9 mouse cellular contexts compared by ENCODE assay signal in genomic region chr13:81351462-81352155, GRCm38 (mm10).
DNase-seq lines count a peak whose midpoint lies in the region; ATAC-seq and TF ChIP-seq lines count a peak whose summit lies in the region.
"Had no signal": no experiment of that assay in that cellular context is flagged by ENCODE, and none has a peak within 500 bp of the region (broad histone marks: within the 10 kb centered on the region; RNA-seq: fewer than 3 reads in every experiment).

No protein-coding gene starts in this region.

- peaks cover 7% of the 10 kb centered on the region; the same call in 1 of the 2 replicates for H3K4me1 ChIP-seq in forebrain, embryonic 10.5 days
- no peaks in the 10 kb centered on the region for H3K4me1 ChIP-seq in forebrain, postnatal 0 days (ENCODE audit: insufficient read depth)
- no peaks in the 10 kb centered on the region for H3K4me1 ChIP-seq in intestine, embryonic 15.5 days (replicated peaks)
- peaks cover 12% of the 10 kb centered on the region for H3K4me1 ChIP-seq in lung, embryonic 15.5 days

- no peak for DNase-seq in forebrain, embryonic 10.5 days (ENCODE audit: extremely low spot score, low spot score)
- DNase-seq in forebrain, postnatal 0 days: no peak
- peak; percentile 68 to 75 for DNase-seq in heart, adult 18-20 months
- peak; percentile 3 for DNase-seq in splenic B cell, adult 2 months (ENCODE audit: low read depth, low spot score)
- no peak for DNase-seq in frontal cortex, adult 2 months (ENCODE audit: extremely low spot score in 1 of 2, low spot score in 1 of 2)
- no peak for DNase-seq in layer of hippocampus, postnatal 36 days

- WGBS in forebrain, embryonic 10.5 days: 70% methylated on average over 14 of the region's 14 CpGs
- WGBS in forebrain, postnatal 0 days: 60% methylated on average over 14 of the region's 14 CpGs
- 31% methylated on average over 14 of the region's 14 CpGs for WGBS in intestine, embryonic 15.5 days
- 13% methylated on average over 14 of the region's 14 CpGs for WGBS in lung, embryonic 15.5 days

- TF ChIP-seq CTCF in forebrain, postnatal 0 days (IDR thresholded peaks at IDR 0.05; ENCODE audit: low read depth): no peak

- H3K4me3 ChIP-seq in forebrain, embryonic 10.5 days: no peak overlapping the region
- no peak overlapping the region for H3K4me3 ChIP-seq in forebrain, postnatal 0 days (ENCODE audit: low read depth, low read length)
- H3K4me3 ChIP-seq in intestine, embryonic 15.5 days (replicated peaks): no peak overlapping the region
- peak overlapping the region; percentile 27 for H3K4me3 ChIP-seq in lung, embryonic 15.5 days
- H3K4me3 ChIP-seq: embryonic facial prominence, embryonic 12.5 days had no signal

- H3K9ac ChIP-seq in forebrain, postnatal 0 days: no peak overlapping the region
- H3K9ac ChIP-seq in intestine, embryonic 15.5 days: no peak overlapping the region
- H3K9ac ChIP-seq in lung, embryonic 15.5 days: no peak overlapping the region
- H3K9ac ChIP-seq: embryonic facial prominence, embryonic 12.5 days had no signal

- H3K9me3 ChIP-seq in forebrain, embryonic 10.5 days: no peaks in the 10 kb centered on the region
- H3K9me3 ChIP-seq in forebrain, postnatal 0 days (ENCODE audit: low read length): no peaks in the 10 kb centered on the region
- H3K9me3 ChIP-seq in intestine, embryonic 15.5 days: no peaks in the 10 kb centered on the region
- no peaks in the 10 kb centered on the region for H3K9me3 ChIP-seq in lung, embryonic 15.5 days
- H3K9me3 ChIP-seq: embryonic facial prominence, embryonic 12.5 days had no signal

- H3K27me3 ChIP-seq in forebrain, embryonic 10.5 days (ENCODE audit: poor library complexity, severe bottlenecking): no peaks in the 10 kb centered on the region
- H3K27me3 ChIP-seq in forebrain, postnatal 0 days (ENCODE audit: insufficient read depth, low read length): no peaks in the 10 kb centered on the region
- no peaks in the 10 kb centered on the region for H3K27me3 ChIP-seq in intestine, embryonic 15.5 days (replicated peaks)
- H3K27me3 ChIP-seq in lung, embryonic 15.5 days: no peaks in the 10 kb centered on the region
- no peaks in the 10 kb centered on the region; the same call in 1 of the 2 replicates for H3K27me3 ChIP-seq in splenic B cell, adult 2 months (ENCODE audit: control insufficient read depth, insufficient read depth, low read length, poor library complexity, severe bottlenecking)
- H3K27me3 ChIP-seq: embryonic facial prominence, embryonic 12.5 days had no signal

- peaks cover 4% of the 10 kb centered on the region for H3K36me3 ChIP-seq in forebrain, embryonic 10.5 days (replicated peaks)
- no peaks in the 10 kb centered on the region for H3K36me3 ChIP-seq in forebrain, postnatal 0 days (ENCODE audit: insufficient read depth)
- H3K36me3 ChIP-seq in intestine, embryonic 15.5 days: no peaks in the 10 kb centered on the region
- no peaks in the 10 kb centered on the region for H3K36me3 ChIP-seq in lung, embryonic 15.5 days
- no peaks in the 10 kb centered on the region for H3K36me3 ChIP-seq in splenic B cell, adult 2 months (ENCODE audit: control insufficient read depth, insufficient read depth, low read length, poor library complexity, severe bottlenecking)
- H3K36me3 ChIP-seq: embryonic facial prominence, embryonic 12.5 days had no signal

- no peak for ATAC-seq in forebrain, postnatal 0 days
- peak; percentile 95 for ATAC-seq in intestine, embryonic 15.5 days
- ATAC-seq in lung, embryonic 15.5 days (ENCODE audit: borderline replicate concordance, extremely low read depth, low FRiP score, low TSS enrichment): peak; percentile 92

- 0 out of 2 replicates have a peak overlapping the region, but pooled peaks have one; percentile 48 for H3K27ac ChIP-seq in forebrain, embryonic 10.5 days
- no peak overlapping the region for H3K27ac ChIP-seq in forebrain, postnatal 0 days (ENCODE audit: low read depth, low read length)
- H3K27ac ChIP-seq in intestine, embryonic 15.5 days: peak overlapping the region; percentile 72
- peak overlapping the region; percentile 87 for H3K27ac ChIP-seq in lung, embryonic 15.5 days
- H3K27ac ChIP-seq: embryonic facial prominence, embryonic 12.5 days had no signal

- no peak overlapping the region for H3K4me2 ChIP-seq in forebrain, postnatal 0 days (ENCODE audit: low read depth)
- peak overlapping the region; percentile 37 for H3K4me2 ChIP-seq in intestine, embryonic 15.5 days (replicated peaks)
- H3K4me2 ChIP-seq in lung, embryonic 15.5 days: peak overlapping the region; percentile 57
- H3K4me2 ChIP-seq: embryonic facial prominence, embryonic 12.5 days had no signal

Comparison
In these comparisons a context has a peak if more than half of its experiments do, and no peak if none do; other contexts are left out.
1. DNase-seq: peak in heart, adult 18-20 months (2 of 2) and splenic B cell, adult 2 months (single experiment); none in forebrain, embryonic 10.5 days (single experiment), forebrain, postnatal 0 days (single experiment), frontal cortex, adult 2 months (0 of 2) and layer of hippocampus, postnatal 36 days (0 of 2).